Mouse (Mus musculus): ENCODE results near the gene Lbh. TPM values are rescaled to one million over a fixed set of nuclear protein-coding genes. Genes with fewer than 3 reads are reported as not detected.
A peak's percentile ranks its signal among the peaks of the same experiment; 100 is the strongest.

The Lbh gene
- polyA plus RNA-seq (2015; fragmentation: Nextera tagmentation; extraction: Ambion mirVana): 5.3 and 6.0 TPM in 2 replicates

- peak within 1 kb of the TSS; percentile 89 for H3K27ac ChIP-seq
- H3K9me3 ChIP-seq: no peaks in the 10 kb centered on the region
- H3K9ac ChIP-seq: peak within 1 kb of the TSS; percentile 81
- under 1% methylated on average over 34 of the region's 35 CpGs for WGBS
- peak within 1 kb of the TSS; percentile 91 for H3K4me2 ChIP-seq
- ATAC-seq (ENCODE audit: insufficient read depth, low FRiP score, low read depth): peak; percentile 81
- H3K4me3 ChIP-seq (replicated peaks): peak within 1 kb of the TSS; percentile 75
- peaks cover 19% of the 10 kb centered on the region; the same call in 1 of the 2 replicates for H3K4me1 ChIP-seq
- H3K27me3 ChIP-seq (replicated peaks): no peaks in the 10 kb centered on the region
- 0 out of 2 replicates have a peak, but pooled peaks cover 9% of the 10 kb centered on the region for H3K36me3 ChIP-seq
Observed at GRCm38 (mm10) chr17:72918053-72918452, at the start of gene Lbh. Lbh (plus strand) TSS chr17:72918305.

- Histone ChIP-seq H3K36me3 (no peaks in the 10 kb centered on the region), H3K27me3 (replicated peaks) (no peaks in the 10 kb centered on the region), H3K9me3 (no peaks in the 10 kb centered on the region), H3K9ac (no peak overlapping the region), H3K4me2 (no peak overlapping the region), H3K4me3 (replicated peaks) (no peak overlapping the region), H3K27ac (no peak overlapping the region), H3K4me1 (peaks cover 3% of the 10 kb centered on the region; the same call in 1 of the 2 replicates)
- WGBS: 81% methylated on average over 9 of the region's 9 CpGs
- ATAC-seq (ENCODE audit: insufficient read depth, low FRiP score, low read depth): no peak
Observed at GRCm38 (mm10) chr17:72878979-72879378, 39.1 kb upstream of the Lbh start.

DNA sequence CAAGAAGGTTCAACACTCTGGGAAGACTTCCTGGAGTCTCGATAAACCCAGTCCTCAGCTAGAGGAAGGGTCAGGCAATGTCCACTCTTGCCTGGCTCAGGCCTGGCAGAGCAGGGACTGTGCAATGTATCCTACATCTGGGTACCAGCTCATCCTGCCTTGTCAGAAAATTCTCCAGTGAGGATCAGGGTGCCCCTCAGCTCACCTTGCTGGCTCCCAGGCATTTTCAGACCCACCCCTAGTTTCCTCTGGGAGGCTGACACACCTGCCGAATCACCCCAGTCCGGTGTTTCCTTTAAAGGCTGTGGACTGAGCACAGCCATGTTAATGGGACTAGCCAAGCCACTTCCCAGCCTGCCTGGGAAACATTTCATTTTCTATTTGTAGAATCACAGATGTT is 37.9 kb upstream of the Lbh start:
- H3K4me3 ChIP-seq (replicated peaks): no peak overlapping the region
- H3K4me2 ChIP-seq: no peak overlapping the region
- WGBS: 60% methylated on average over 3 of the region's 3 CpGs
- ATAC-seq (ENCODE audit: insufficient read depth, low FRiP score, low read depth): no peak
- no peak overlapping the region for H3K9ac ChIP-seq
- H3K27ac ChIP-seq: peak overlapping the region; percentile 26; the same call in 1 of the 2 replicates
- H3K9me3 ChIP-seq: no peaks in the 10 kb centered on the region
- no peaks in the 10 kb centered on the region for H3K27me3 ChIP-seq (replicated peaks)
- no peaks in the 10 kb centered on the region for H3K36me3 ChIP-seq
- H3K4me1 ChIP-seq: peaks cover 3% of the 10 kb centered on the region; the same call in 1 of the 2 replicates

DNA sequence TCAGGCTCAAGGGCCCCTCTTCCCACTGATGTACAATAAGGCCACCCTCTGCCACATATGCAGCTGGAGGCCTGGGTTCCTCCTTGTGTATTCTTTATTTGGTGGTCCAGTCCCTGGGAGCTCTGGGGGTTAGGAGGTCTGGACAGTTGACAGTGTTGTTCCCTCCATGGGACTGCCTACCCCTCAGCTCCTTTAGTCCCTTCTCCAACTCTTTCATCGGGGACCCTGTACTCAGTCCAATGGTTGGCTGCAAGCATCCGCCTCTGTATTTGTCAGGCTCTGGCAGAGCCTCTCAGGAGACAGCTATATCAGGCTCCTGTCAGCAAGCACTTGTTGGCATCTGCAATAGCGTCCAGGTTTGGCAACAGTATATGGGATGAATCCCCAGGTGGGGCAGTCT is 37.1 kb upstream of the Lbh start:
- Histone ChIP-seq H3K4me1 (peaks cover 3% of the 10 kb centered on the region; the same call in 1 of the 2 replicates), H3K27ac (no peak overlapping the region), H3K9me3 (no peaks in the 10 kb centered on the region), H3K27me3 (replicated peaks) (no peaks in the 10 kb centered on the region), H3K4me2 (no peak overlapping the region), H3K4me3 (replicated peaks) (no peak overlapping the region), H3K36me3 (no peaks in the 10 kb centered on the region), H3K9ac (no peak overlapping the region)
- WGBS: 76% methylated on average over 3 of the region's 3 CpGs
- no peak for ATAC-seq (ENCODE audit: insufficient read depth, low FRiP score, low read depth)

GRCm38 (mm10) chr17:72881804-72882203 is 36.3 kb upstream of the Lbh start:
- ATAC-seq (ENCODE audit: insufficient read depth, low FRiP score, low read depth): no peak
- Histone ChIP-seq H3K27me3 (replicated peaks) (no peaks in the 10 kb centered on the region), H3K9me3 (no peaks in the 10 kb centered on the region), H3K36me3 (no peaks in the 10 kb centered on the region), H3K9ac (no peak overlapping the region), H3K4me2 (no peak overlapping the region), H3K27ac (no peak overlapping the region), H3K4me3 (replicated peaks) (no peak overlapping the region), H3K4me1 (peaks cover 3% of the 10 kb centered on the region; the same call in 1 of the 2 replicates)
- 71% methylated on average over 1 of the region's 1 CpGs for WGBS

- H3K4me3 ChIP-seq (replicated peaks): no peak overlapping the region
- H3K27ac ChIP-seq: no peak overlapping the region
- no peaks in the 10 kb centered on the region for H3K27me3 ChIP-seq (replicated peaks)
- WGBS: 23% methylated on average over 20 of the region's 20 CpGs
- 0 out of 2 replicates have a peak overlapping the region, but pooled peaks have one; percentile 19 for H3K4me2 ChIP-seq
- ATAC-seq (ENCODE audit: insufficient read depth, low FRiP score, low read depth): no peak
- H3K9ac ChIP-seq: no peak overlapping the region
- H3K9me3 ChIP-seq: no peaks in the 10 kb centered on the region
- no peaks in the 10 kb centered on the region for H3K4me1 ChIP-seq
- H3K36me3 ChIP-seq: no peaks in the 10 kb centered on the region
Observed at GRCm38 (mm10) chr17:72889556-72890397, 28.3 kb upstream of the Lbh start.

- Histone ChIP-seq H3K27me3 (replicated peaks) (no peaks in the 10 kb centered on the region), H3K9ac (no peak overlapping the region), H3K4me2 (no peak overlapping the region), H3K9me3 (no peaks in the 10 kb centered on the region), H3K4me1 (no peaks in the 10 kb centered on the region), H3K27ac (no peak overlapping the region), H3K4me3 (replicated peaks) (no peak overlapping the region), H3K36me3 (no peaks in the 10 kb centered on the region)
- no peak for ATAC-seq (ENCODE audit: insufficient read depth, low FRiP score, low read depth)
- WGBS: 62% methylated on average over 8 of the region's 8 CpGs
Observed at GRCm38 (mm10) chr17:72890398-72890898, 27.7 kb upstream of the Lbh start.

GRCm38 (mm10) chr17:72891556-72891955 is 26.5 kb upstream of the Lbh start:
- no peaks in the 10 kb centered on the region for H3K9me3 ChIP-seq
- H3K27ac ChIP-seq: no peak overlapping the region
- ATAC-seq (ENCODE audit: insufficient read depth, low FRiP score, low read depth): no peak
- H3K4me1 ChIP-seq: no peaks in the 10 kb centered on the region
- WGBS: 89% methylated on average over 6 of the region's 6 CpGs
- no peak overlapping the region for H3K4me3 ChIP-seq (replicated peaks)
- no peak overlapping the region for H3K9ac ChIP-seq
- no peak overlapping the region for H3K4me2 ChIP-seq
- no peaks in the 10 kb centered on the region for H3K36me3 ChIP-seq
- no peaks in the 10 kb centered on the region for H3K27me3 ChIP-seq (replicated peaks)

DNA sequence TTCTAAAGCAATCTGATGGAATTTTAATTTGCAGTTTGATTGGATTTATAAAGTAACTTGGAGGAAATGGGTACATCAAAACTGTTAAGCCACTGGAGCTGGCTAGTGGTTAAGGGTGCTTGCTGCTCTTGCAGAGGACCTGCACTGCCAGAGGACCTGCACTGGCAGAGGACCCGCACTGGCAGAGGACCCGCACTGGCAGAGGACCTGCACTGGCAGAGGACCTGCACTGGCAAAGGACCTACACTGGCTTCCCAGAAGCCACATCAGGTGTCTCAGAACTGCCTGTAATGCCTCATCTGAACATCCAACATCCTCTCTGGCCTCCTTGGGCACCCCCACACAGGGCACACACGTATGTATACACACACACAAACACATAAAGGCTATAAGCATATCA is 22.6 kb upstream of the Lbh start:
- ATAC-seq (ENCODE audit: insufficient read depth, low FRiP score, low read depth): no peak
- H3K27ac ChIP-seq: no peak overlapping the region
- no peak overlapping the region for H3K9ac ChIP-seq
- no peak overlapping the region for H3K4me2 ChIP-seq
- H3K36me3 ChIP-seq: no peaks in the 10 kb centered on the region
- no peak overlapping the region for H3K4me3 ChIP-seq (replicated peaks)
- WGBS: 92% methylated on average over 3 of the region's 3 CpGs
- H3K4me1 ChIP-seq: no peaks in the 10 kb centered on the region
- H3K27me3 ChIP-seq (replicated peaks): no peaks in the 10 kb centered on the region
- no peaks in the 10 kb centered on the region for H3K9me3 ChIP-seq

GRCm38 (mm10) chr17:72897076-72897475 is 21.0 kb upstream of the Lbh start:
- 68% methylated on average over 7 of the region's 7 CpGs for WGBS
- H3K9ac ChIP-seq: no peak overlapping the region
- H3K27ac ChIP-seq: no peak overlapping the region
- H3K36me3 ChIP-seq: no peaks in the 10 kb centered on the region
- no peaks in the 10 kb centered on the region for H3K27me3 ChIP-seq (replicated peaks)
- no peak for ATAC-seq (ENCODE audit: insufficient read depth, low FRiP score, low read depth)
- H3K4me2 ChIP-seq: no peak overlapping the region
- H3K9me3 ChIP-seq: no peaks in the 10 kb centered on the region
- no peaks in the 10 kb centered on the region for H3K4me1 ChIP-seq
- H3K4me3 ChIP-seq (replicated peaks): no peak overlapping the region

DNA sequence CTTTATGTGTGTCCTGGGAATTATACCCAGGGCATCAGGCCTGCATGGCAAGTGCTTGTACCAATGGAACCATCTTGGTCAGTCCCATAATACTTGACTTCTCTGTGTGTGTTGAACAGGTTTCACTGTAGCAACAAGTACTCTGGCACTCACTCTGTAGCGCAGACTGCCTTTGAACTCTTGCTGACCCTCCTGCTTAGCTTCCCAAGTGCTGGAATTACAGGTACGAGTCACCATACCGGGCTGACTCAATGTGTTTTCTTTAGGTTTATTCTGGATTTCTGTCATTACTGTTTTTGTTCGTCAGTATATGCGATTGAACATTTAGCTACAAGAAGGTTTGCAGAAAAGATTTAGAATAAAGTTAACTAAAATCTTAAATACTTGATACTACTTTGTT is 20.1 kb upstream of the Lbh start:
- no peak for ATAC-seq (ENCODE audit: insufficient read depth, low FRiP score, low read depth)
- Histone ChIP-seq H3K4me3 (replicated peaks) (no peak overlapping the region), H3K4me1 (no peaks in the 10 kb centered on the region), H3K27me3 (replicated peaks) (no peaks in the 10 kb centered on the region), H3K27ac (no peak overlapping the region), H3K36me3 (no peaks in the 10 kb centered on the region), H3K9ac (no peak overlapping the region), H3K4me2 (no peak overlapping the region), H3K9me3 (no peaks in the 10 kb centered on the region)
- 64% methylated on average over 5 of the region's 5 CpGs for WGBS

GRCm38 (mm10) chr17:72898775-72899174 is 19.3 kb upstream of the Lbh start:
- Histone ChIP-seq H3K36me3 (no peaks in the 10 kb centered on the region), H3K27ac (no peak overlapping the region), H3K9me3 (no peaks in the 10 kb centered on the region), H3K4me2 (no peak overlapping the region), H3K27me3 (replicated peaks) (no peaks in the 10 kb centered on the region), H3K9ac (no peak overlapping the region), H3K4me3 (replicated peaks) (no peak overlapping the region), H3K4me1 (no peaks in the 10 kb centered on the region)
- peak; percentile 79; the same call in 1 of the 2 replicates for ATAC-seq (ENCODE audit: insufficient read depth, low FRiP score, low read depth)
- WGBS: 53% methylated on average over 3 of the region's 3 CpGs
